Mouse (Mus musculus) brain, embryonic 14.5 days (tissue): ENCODE results near the gene Gm11213.

Source experiments
- CTCF ChIP-seq: fragments of 200-500 bp; IDR thresholded peaks from 2 replicates; pipeline ENCODE4 v1.5.1; 2012; ENCODE audit warnings: inconsistent platforms, mild to moderate bottlenecking, moderate library complexity, borderline replicate concordance; ENCODE audit not compliant: insufficient read depth, insufficient read length; ENCODE audit errors: extremely low read depth
- POLR2A ChIP-seq: fragments of 200-500 bp; IDR thresholded peaks from 2 replicates; pipeline ENCODE4 v1.6.1; 2012; ENCODE audit warnings: mild to moderate bottlenecking, inconsistent platforms, borderline replicate concordance; ENCODE audit not compliant: poor library complexity, insufficient read depth, insufficient read length, severe bottlenecking; ENCODE audit errors: extremely low read depth

DNA sequence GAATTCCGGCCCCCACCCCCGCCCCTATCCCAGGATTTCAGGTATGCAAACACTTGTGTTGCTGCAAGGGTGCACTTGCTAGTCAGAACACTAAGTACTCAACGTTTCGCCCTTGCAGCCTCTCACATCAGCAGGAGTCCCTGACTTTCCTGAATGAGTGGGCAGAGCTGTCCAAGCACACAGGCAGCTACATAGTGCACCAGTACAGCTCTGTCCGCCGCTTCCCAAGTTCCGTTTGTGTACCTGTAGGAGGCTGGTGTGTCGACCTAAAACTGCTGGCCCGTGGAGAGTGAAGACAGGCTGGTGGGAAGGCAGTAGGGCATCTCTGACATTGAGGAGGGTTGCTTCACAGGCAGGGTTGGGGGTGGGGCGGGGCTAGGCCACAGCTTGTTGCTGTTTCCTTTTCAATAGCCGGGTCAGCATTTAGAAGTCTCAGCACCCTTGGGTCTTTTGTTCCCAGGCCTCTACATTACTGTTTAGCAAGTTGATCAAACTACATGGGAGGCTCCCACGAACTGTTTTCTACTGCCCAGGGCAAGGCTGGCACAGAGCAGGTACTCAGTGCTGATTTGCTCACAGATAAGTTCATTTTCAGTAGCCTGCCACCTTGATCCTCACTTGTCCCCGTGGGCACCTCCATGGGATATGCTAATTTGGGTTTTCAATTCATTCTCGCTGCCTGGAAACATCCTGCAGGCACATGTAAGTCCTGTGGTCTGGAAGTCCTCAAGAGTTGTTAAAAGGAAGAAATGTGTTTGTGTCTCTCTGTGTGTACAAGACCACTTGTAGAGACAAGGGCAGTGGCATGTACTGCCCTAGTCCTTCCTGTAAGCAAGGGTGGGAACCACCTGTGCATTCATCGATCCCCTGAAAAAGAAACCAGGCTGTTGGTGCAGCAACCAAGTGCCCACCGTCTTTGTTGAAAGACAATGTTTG, 47.7 kb downstream of the Gm11213 start:
- TF ChIP-seq POLR2A: no peak
- no peak for TF ChIP-seq CTCF
